Mouse (Mus musculus) erythroblast, embryonic 14.5 days (primary cell): Measurements from ENCODE around the gene Rbks. TPM values are rescaled to one million over a fixed set of nuclear protein-coding genes. Genes with fewer than 3 reads are reported as not detected.
"Not testable (repeated sequence)": the region's sequence is repeated elsewhere in the genome, so short reads cannot be mapped to it uniquely, and the experiment has no call there.

Experiments
- H3K27me3 ChIP-seq: 2 replicates; pipeline ENCODE4 v1.6.1; 2012; ENCODE audit warnings: inconsistent platforms; ENCODE audit not compliant: control insufficient read depth
- H3K36me3 ChIP-seq: 2 replicates; pipeline ENCODE4 v1.6.1; 2012; ENCODE audit warnings: mild to moderate bottlenecking, inconsistent platforms; ENCODE audit not compliant: control insufficient read depth
- H3K4me1 ChIP-seq: 2 replicates; pipeline ENCODE4 v1.6.1; 2012; ENCODE audit warnings: inconsistent platforms; ENCODE audit not compliant: control insufficient read depth
- H3K4me3 ChIP-seq: replicated peaks from 2 replicates; pipeline ENCODE3; 2012; ENCODE audit warnings: moderate library complexity, mild to moderate bottlenecking, inconsistent platforms
- H3K9me3 ChIP-seq: 2 replicates; pipeline ENCODE4 v1.6.1; 2012; ENCODE audit warnings: low read length, inconsistent platforms, mixed read lengths; ENCODE audit not compliant: control insufficient read depth
- GATA1 ChIP-seq: IDR thresholded peaks from 2 replicates; pipeline ENCODE4 v1.6.1; 2012; ENCODE audit warnings: low read length, inconsistent platforms, mixed read lengths
- TAL1 ChIP-seq: IDR thresholded peaks from 3 replicates; pipeline ENCODE4 v1.6.1; 2012; ENCODE audit warnings: low read length, inconsistent platforms, mixed read lengths
- polyA plus RNA-seq: library from polyadenylated mRNA; stranded (reverse); fragments of >175 nt; gene quantifications from 2 replicates; pipeline ENCODE4 v1.2.3, GENCODE M21; 2012

Rbks gene
- polyA plus RNA-seq, 1 experiment = 2.2 TPM

- no peak for TF ChIP-seq GATA1
- TF ChIP-seq TAL1 = no peak
- Histone ChIP-seq H3K4me1 (peaks cover 1% of the 10 kb centered on the region; the same call in 1 of the 2 replicates), H3K4me3 (no peak overlapping the region), H3K9me3 (no peaks in the 10 kb centered on the region), H3K27me3 (no peaks in the 10 kb centered on the region), H3K36me3 (peaks cover 19% of the 10 kb centered on the region)
Measured at GRCm38 (mm10) chr5:31636636-31637253, 60.7 kb downstream of the Rbks start.

- Histone ChIP-seq H3K4me3 (no peak overlapping the region), H3K9me3 (no peaks in the 10 kb centered on the region), H3K27me3 (no peaks in the 10 kb centered on the region), H3K36me3 (peaks cover 18% of the 10 kb centered on the region), H3K4me1 (peaks cover 1% of the 10 kb centered on the region; the same call in 1 of the 2 replicates)
- no peak for TF ChIP-seq GATA1
- TF ChIP-seq TAL1 = no peak
Measured at GRCm38 (mm10) chr5:31634679-31635078, 62.7 kb downstream of the Rbks start.

- H3K4me3 ChIP-seq = no peak overlapping the region
- H3K27me3 ChIP-seq = no peaks in the 10 kb centered on the region
- TF ChIP-seq GATA1 = no peak
- H3K9me3 ChIP-seq = no peaks in the 10 kb centered on the region
- peaks cover 1% of the 10 kb centered on the region; the same call in 1 of the 2 replicates for H3K4me1 ChIP-seq
- peaks cover 14% of the 10 kb centered on the region for H3K36me3 ChIP-seq
Measured at GRCm38 (mm10) chr5:31634161-31634560, 63.3 kb downstream of the Rbks start.

GRCm38 (mm10) chr5:31631169-31631568, 66.3 kb downstream of the Rbks start:
- H3K36me3 ChIP-seq = peaks cover 11% of the 10 kb centered on the region
- H3K9me3 ChIP-seq, H3K27me3 ChIP-seq, H3K4me1 ChIP-seq, H3K4me3 ChIP-seq: not testable (repeated sequence)

- no peaks in the 10 kb centered on the region for H3K9me3 ChIP-seq
- peaks cover 15% of the 10 kb centered on the region for H3K36me3 ChIP-seq
- no peak overlapping the region for H3K4me3 ChIP-seq
- TF ChIP-seq GATA1 = no peak
- no peak for TF ChIP-seq TAL1
- no peaks in the 10 kb centered on the region for H3K27me3 ChIP-seq
- H3K4me1 ChIP-seq = no peaks in the 10 kb centered on the region
Measured at GRCm38 (mm10) chr5:31630064-31630463, 67.4 kb downstream of the Rbks start.

- TF ChIP-seq TAL1 (no peak), GATA1 (no peak)
- no peak overlapping the region for H3K4me3 ChIP-seq
- H3K9me3 ChIP-seq = no peaks in the 10 kb centered on the region
- H3K27me3 ChIP-seq = no peaks in the 10 kb centered on the region
- H3K36me3 ChIP-seq = peaks cover 16% of the 10 kb centered on the region
- H3K4me1 ChIP-seq = no peaks in the 10 kb centered on the region
Measured at GRCm38 (mm10) chr5:31628555-31628954, 68.9 kb downstream of the Rbks start.

GRCm38 (mm10) chr5:31627562-31628526, 69.6 kb downstream of the Rbks start:
- Histone ChIP-seq H3K4me3 (no peak overlapping the region), H3K4me1 (no peaks in the 10 kb centered on the region), H3K36me3 (peaks cover 21% of the 10 kb centered on the region), H3K27me3 (no peaks in the 10 kb centered on the region), H3K9me3 (no peaks in the 10 kb centered on the region)
- TF ChIP-seq GATA1 (no peak), TAL1 (no peak)

GRCm38 (mm10) chr5:31627117-31627516, 70.3 kb downstream of the Rbks start:
- TF ChIP-seq GATA1 (no peak), TAL1 (no peak)
- H3K27me3 ChIP-seq = no peaks in the 10 kb centered on the region
- H3K9me3 ChIP-seq = no peaks in the 10 kb centered on the region
- peaks cover 26% of the 10 kb centered on the region for H3K36me3 ChIP-seq
- no peaks in the 10 kb centered on the region for H3K4me1 ChIP-seq
- H3K4me3 ChIP-seq = no peak overlapping the region

GRCm38 (mm10) chr5:31620326-31620725, 77.1 kb downstream of the Rbks start:
- H3K9me3 ChIP-seq = no peaks in the 10 kb centered on the region
- peaks cover 72% of the 10 kb centered on the region for H3K36me3 ChIP-seq
- peaks cover 12% of the 10 kb centered on the region for H3K4me1 ChIP-seq
- TF ChIP-seq GATA1 (no peak), TAL1 (no peak)
- H3K4me3 ChIP-seq = no peak overlapping the region
- no peaks in the 10 kb centered on the region for H3K27me3 ChIP-seq
